Mouse (Mus musculus) liver, embryonic 13.5 days (tissue): ENCODE data around the gene Hoxb5. TPM values are rescaled to one million over a fixed set of nuclear protein-coding genes. Genes with fewer than 3 reads are reported as not detected.
A peak's percentile ranks its signal among the peaks of the same experiment; 100 is the strongest.

Source experiments
- ATAC-seq: fragments of 200-750 bp; cut with Nextera tagmentation; 2 replicates; pipeline ENCODE4 v1.8.0; 2017; ENCODE audit warnings: low read depth, mild to moderate bottlenecking, moderate number of reproducible peaks, moderate library complexity
- DNase-seq: peaks from one replicate; pipeline ENCODE4 v3.0.0; 2022
- H3K27ac ChIP-seq: fragments of 300-500 bp; sonication (generic); 2 replicates; pipeline ENCODE4 v1.5.1; 2015; ENCODE audit warnings: moderate library complexity, mild to moderate bottlenecking, inconsistent platforms
- H3K27me3 ChIP-seq: fragments of 300-500 bp; sonication (generic); 2 replicates; pipeline ENCODE4 v1.6.1; 2015; ENCODE audit warnings: mild to moderate bottlenecking, inconsistent platforms
- H3K36me3 ChIP-seq: fragments of 300-500 bp; sonication (generic); 2 replicates; pipeline ENCODE4 v1.6.1; 2015; ENCODE audit warnings: mild to moderate bottlenecking, inconsistent platforms
- H3K4me1 ChIP-seq: fragments of 300-500 bp; sonication (generic); replicated peaks from 2 replicates; pipeline ENCODE4 v1.6.1; 2015; ENCODE audit warnings: inconsistent platforms
- H3K4me2 ChIP-seq: fragments of 300-500 bp; sonication (generic); 2 replicates; pipeline ENCODE4 v1.6.1; 2015; ENCODE audit warnings: inconsistent platforms, mild to moderate bottlenecking, moderate library complexity
- H3K4me3 ChIP-seq: fragments of 300-500 bp; sonication (generic); replicated peaks from 2 replicates; pipeline ENCODE4 v1.5.1; 2015; ENCODE audit warnings: mild to moderate bottlenecking, inconsistent platforms
- H3K9ac ChIP-seq: fragments of 300-500 bp; sonication (generic); 2 replicates; pipeline ENCODE4 v1.6.1; 2015; ENCODE audit warnings: mild to moderate bottlenecking, inconsistent platforms
- H3K9me3 ChIP-seq: fragments of 300-500 bp; sonication (generic); replicated peaks from 2 replicates; pipeline ENCODE4 v1.6.1; 2016; ENCODE audit warnings: inconsistent platforms
- WGBS: fragments of 180-500 bp; shearing (Covaris S2); methylation state at CpG from one replicate; pipeline ENCODE4 v1.1.7; 2015; ENCODE audit not compliant: insufficient replicate concordance; 5-methylcytosine and 5-hydroxymethylcytosine counted together
- polyA plus RNA-seq: library from polyadenylated mRNA; unstranded; fragments of >200 nt; fragmentation: Nextera tagmentation; extraction: Ambion mirVana; gene quantifications from 2 replicates; pipeline ENCODE4 v1.2.1, GENCODE M21; 2015

The Hoxb5 gene
- polyA plus RNA-seq, 1 experiment from 2014 or later = 0.44 TPM

GRCm38 (mm10) chr11:96325747-96326212 lies 22.6 kb downstream of the Hoxb5 start:
- 0 out of 2 replicates have a peak overlapping the region, but pooled peaks have one; percentile 13 for H3K9ac ChIP-seq
- H3K4me3 ChIP-seq = no peak overlapping the region
- no peaks in the 10 kb centered on the region for H3K9me3 ChIP-seq
- 42% methylated on average over 22 of the region's 22 CpGs for WGBS
- no peaks in the 10 kb centered on the region for H3K4me1 ChIP-seq
- no peaks in the 10 kb centered on the region for H3K36me3 ChIP-seq
- peak overlapping the region; percentile 23; the same call in 1 of the 2 replicates for H3K4me2 ChIP-seq
- DNase-seq (no peak), ATAC-seq (no peak)
- H3K27ac ChIP-seq = no peak overlapping the region
- H3K27me3 ChIP-seq = peaks cover 96% of the 10 kb centered on the region

GRCm38 (mm10) chr11:96326705-96327104 lies 23.6 kb downstream of the Hoxb5 start:
- ATAC-seq (no peak), DNase-seq (no peak)
- Histone ChIP-seq H3K27me3 (peaks cover 97% of the 10 kb centered on the region), H3K4me2 (no peak overlapping the region), H3K4me3 (no peak overlapping the region), H3K9ac (no peak overlapping the region), H3K9me3 (no peaks in the 10 kb centered on the region), H3K4me1 (0 out of 2 replicates have a peak, but pooled peaks cover under 1% of the 10 kb centered on the region), H3K27ac (no peak overlapping the region), H3K36me3 (no peaks in the 10 kb centered on the region)
- WGBS = 33% methylated on average over 12 of the region's 12 CpGs

GRCm38 (mm10) chr11:96327122-96327521 lies 24.0 kb downstream of the Hoxb5 start:
- DNase-seq (no peak), ATAC-seq (no peak)
- H3K27me3 ChIP-seq = peaks cover 97% of the 10 kb centered on the region
- 43% methylated on average over 7 of the region's 7 CpGs for WGBS
- no peaks in the 10 kb centered on the region for H3K9me3 ChIP-seq
- no peak overlapping the region for H3K27ac ChIP-seq
- 0 out of 2 replicates have a peak, but pooled peaks cover 4% of the 10 kb centered on the region for H3K4me1 ChIP-seq
- no peak overlapping the region for H3K4me2 ChIP-seq
- no peak overlapping the region for H3K9ac ChIP-seq
- no peak overlapping the region for H3K4me3 ChIP-seq
- no peaks in the 10 kb centered on the region for H3K36me3 ChIP-seq

- Histone ChIP-seq H3K27me3 (peaks cover 97% of the 10 kb centered on the region), H3K27ac (no peak overlapping the region), H3K4me2 (no peak overlapping the region), H3K36me3 (no peaks in the 10 kb centered on the region), H3K4me1 (0 out of 2 replicates have a peak, but pooled peaks cover 4% of the 10 kb centered on the region), H3K4me3 (no peak overlapping the region), H3K9ac (no peak overlapping the region), H3K9me3 (no peaks in the 10 kb centered on the region)
- DNase-seq (no peak), ATAC-seq (no peak)
- 36% methylated on average over 5 of the region's 5 CpGs for whole genome bisulfite sequencing
These were observed 24.6 kb downstream of the Hoxb5 start for GRCm38 (mm10) chr11:96327750-96328149.

DNA sequence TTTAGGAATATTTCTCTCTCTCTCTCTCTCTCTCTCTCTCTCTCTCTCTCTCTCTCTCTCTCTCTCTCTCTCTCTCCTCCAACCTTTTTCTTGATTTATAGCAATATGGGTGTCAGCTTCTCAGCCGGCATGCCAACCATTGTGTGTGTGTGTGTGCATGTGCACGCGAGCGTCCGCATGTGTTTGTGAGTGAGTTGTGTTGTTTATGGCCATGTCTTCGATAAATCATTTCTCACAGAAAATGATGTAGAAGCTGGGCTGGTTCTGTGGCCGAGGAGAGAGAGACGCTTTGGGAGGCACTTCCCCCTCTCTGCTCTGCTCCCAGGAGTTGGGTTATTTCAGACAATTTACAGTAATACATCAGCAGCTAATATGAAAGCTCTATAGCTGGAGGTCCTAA lies 25.5 kb downstream of the Hoxb5 start:
- DNase-seq (no peak), ATAC-seq (no peak)
- no peaks in the 10 kb centered on the region for H3K9me3 ChIP-seq
- no peak overlapping the region for H3K27ac ChIP-seq
- no peaks in the 10 kb centered on the region for H3K36me3 ChIP-seq
- no peak overlapping the region for H3K4me3 ChIP-seq
- H3K9ac ChIP-seq = no peak overlapping the region
- no peak overlapping the region for H3K4me2 ChIP-seq
- 33% methylated on average over 8 of the region's 8 CpGs for WGBS
- 0 out of 2 replicates have a peak, but pooled peaks cover 4% of the 10 kb centered on the region for H3K4me1 ChIP-seq
- H3K27me3 ChIP-seq = peaks cover 97% of the 10 kb centered on the region

DNA sequence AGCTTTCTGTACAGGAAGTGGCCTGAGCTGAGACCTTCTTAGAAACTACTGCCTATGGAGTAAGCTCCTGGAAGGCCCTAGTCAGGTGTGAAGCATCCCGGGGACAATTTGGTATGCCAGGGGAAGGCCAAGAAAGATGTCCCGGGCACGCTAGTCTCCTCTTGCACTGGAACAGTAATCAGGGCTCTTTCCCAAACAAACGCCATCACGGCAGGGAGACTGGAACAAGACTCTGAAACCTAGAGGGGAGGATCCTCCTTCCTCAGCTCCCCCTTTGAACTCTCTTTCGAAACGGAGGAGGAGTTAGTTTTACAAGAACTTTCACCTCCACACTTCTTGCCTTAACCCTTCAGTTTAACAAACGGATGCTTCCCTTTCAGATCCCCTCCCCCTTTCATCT lies 29.0 kb downstream of the Hoxb5 start:
- H3K9me3 ChIP-seq = no peaks in the 10 kb centered on the region
- H3K9ac ChIP-seq = no peak overlapping the region
- ATAC-seq (no peak), DNase-seq (no peak)
- H3K36me3 ChIP-seq = no peaks in the 10 kb centered on the region
- peaks cover 98% of the 10 kb centered on the region for H3K27me3 ChIP-seq
- H3K4me2 ChIP-seq = no peak overlapping the region; the same call in 1 of the 2 replicates
- WGBS = 10% methylated on average over 8 of the region's 8 CpGs
- no peak overlapping the region for H3K27ac ChIP-seq
- no peak overlapping the region for H3K4me3 ChIP-seq
- 0 out of 2 replicates have a peak, but pooled peaks cover 4% of the 10 kb centered on the region for H3K4me1 ChIP-seq

- 10% methylated on average over 35 of the region's 35 CpGs for WGBS
- H3K36me3 ChIP-seq = no peaks in the 10 kb centered on the region
- 0 out of 2 replicates have a peak, but pooled peaks cover 4% of the 10 kb centered on the region for H3K4me1 ChIP-seq
- peak overlapping the region; percentile 27 for H3K4me3 ChIP-seq
- H3K9ac ChIP-seq = no peak overlapping the region; the same call in 1 of the 2 replicates
- DNase-seq (no peak), ATAC-seq (no peak)
- peaks cover 98% of the 10 kb centered on the region for H3K27me3 ChIP-seq
- peak overlapping the region; percentile 41 for H3K4me2 ChIP-seq
- H3K27ac ChIP-seq = 0 out of 2 replicates have a peak overlapping the region, but pooled peaks have one; percentile 21
- no peaks in the 10 kb centered on the region for H3K9me3 ChIP-seq
These were observed 29.5 kb downstream of the Hoxb5 start for GRCm38 (mm10) chr11:96332618-96333032.

DNA sequence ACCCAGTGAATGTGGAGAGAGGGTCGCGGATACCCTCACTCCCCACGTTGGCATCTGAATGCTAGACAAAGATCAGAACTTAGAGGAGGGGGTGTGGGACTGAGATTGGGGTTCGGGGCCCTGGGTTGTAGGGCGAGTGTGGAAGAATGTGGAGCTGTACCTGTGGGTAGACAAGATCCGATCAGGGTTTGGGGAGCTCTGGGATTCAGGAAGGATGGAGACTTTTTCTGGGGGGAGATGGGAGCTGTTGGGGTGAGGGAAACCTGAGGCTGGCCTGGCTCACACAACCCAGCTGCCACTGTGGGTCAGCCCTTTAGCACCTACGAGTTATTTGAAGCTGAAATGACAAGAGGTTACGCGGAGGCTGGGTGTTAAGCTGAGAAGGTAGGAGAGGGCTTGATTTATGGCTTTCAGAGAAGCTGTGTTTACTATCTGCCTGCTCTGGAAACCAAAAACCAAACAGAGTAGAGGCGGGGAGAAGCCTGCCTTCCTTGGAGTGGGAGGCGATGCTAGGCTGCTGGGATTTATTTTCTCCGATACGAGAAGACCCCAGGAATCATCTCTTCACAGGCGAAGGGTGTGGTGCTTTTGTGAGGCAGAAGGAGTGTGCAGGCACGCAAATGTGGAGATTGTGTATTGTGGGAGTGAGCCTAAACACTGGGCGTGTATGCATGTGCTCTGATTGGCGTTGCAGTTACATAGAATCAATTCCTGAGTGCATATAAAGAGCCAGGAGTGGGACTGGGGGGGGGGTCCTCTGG lies 30.3 kb downstream of the Hoxb5 start:
- DNase-seq (no peak), ATAC-seq (no peak)
- Histone ChIP-seq H3K9me3 (no peaks in the 10 kb centered on the region), H3K27ac (peak overlapping the region; percentile 21; the same call in 1 of the 2 replicates), H3K4me2 (peak overlapping the region; percentile 41), H3K27me3 (peaks cover 98% of the 10 kb centered on the region), H3K4me1 (0 out of 2 replicates have a peak, but pooled peaks cover 4% of the 10 kb centered on the region), H3K9ac (0 out of 2 replicates have a peak overlapping the region, but pooled peaks have one; percentile 9), H3K36me3 (no peaks in the 10 kb centered on the region), H3K4me3 (peak overlapping the region; percentile 27; the same call in 1 of the 2 replicates)
- 33% methylated on average over 17 of the region's 17 CpGs for WGBS

DNA sequence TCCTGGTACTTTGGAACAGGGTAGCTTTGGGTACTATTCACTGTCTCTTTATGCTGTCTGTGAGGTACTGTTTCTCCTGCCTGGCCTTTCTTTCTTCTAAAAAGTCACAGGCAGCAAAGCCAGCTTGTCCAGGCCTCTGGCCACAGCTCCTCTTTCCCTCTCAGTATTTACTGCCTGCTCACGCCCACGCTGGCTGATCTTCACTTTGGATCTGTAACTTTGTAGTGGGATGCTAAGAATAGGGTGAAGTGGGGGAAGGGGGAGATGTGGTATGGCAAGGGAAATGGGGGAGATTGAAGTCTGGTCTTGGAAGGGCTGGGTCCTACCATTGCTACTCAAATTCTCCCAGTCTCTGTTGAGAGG lies 30.8 kb downstream of the Hoxb5 start:
- 44% methylated on average over 2 of the region's 2 CpGs for WGBS
- H3K4me3 ChIP-seq = no peak overlapping the region
- H3K9me3 ChIP-seq = no peaks in the 10 kb centered on the region
- no peaks in the 10 kb centered on the region for H3K36me3 ChIP-seq
- 0 out of 2 replicates have a peak, but pooled peaks cover 7% of the 10 kb centered on the region for H3K4me1 ChIP-seq
- H3K27ac ChIP-seq = 0 out of 2 replicates have a peak overlapping the region, but pooled peaks have one; percentile 13
- DNase-seq (no peak), ATAC-seq (no peak)
- H3K27me3 ChIP-seq = peaks cover 98% of the 10 kb centered on the region
- H3K9ac ChIP-seq = 0 out of 2 replicates have a peak overlapping the region, but pooled peaks have one; percentile 9
- no peak overlapping the region for H3K4me2 ChIP-seq

- H3K4me1 ChIP-seq = 0 out of 2 replicates have a peak, but pooled peaks cover 8% of the 10 kb centered on the region
- H3K27me3 ChIP-seq = peaks cover 100% of the 10 kb centered on the region
- WGBS = 46% methylated on average over 3 of the region's 3 CpGs
- no peak for DNase-seq
- H3K9ac ChIP-seq = no peak overlapping the region
- no peak overlapping the region for H3K4me2 ChIP-seq
- H3K36me3 ChIP-seq = no peaks in the 10 kb centered on the region
- H3K27ac ChIP-seq = no peak overlapping the region
- no peak overlapping the region for H3K4me3 ChIP-seq
- ATAC-seq = no peak
- no peaks in the 10 kb centered on the region for H3K9me3 ChIP-seq
These were observed 31.9 kb downstream of the Hoxb5 start for GRCm38 (mm10) chr11:96334998-96335397.

- H3K9me3 ChIP-seq = no peaks in the 10 kb centered on the region
- ATAC-seq (no peak), DNase-seq (no peak)
- 0 out of 2 replicates have a peak, but pooled peaks cover 8% of the 10 kb centered on the region for H3K4me1 ChIP-seq
- H3K36me3 ChIP-seq = no peaks in the 10 kb centered on the region
- H3K9ac ChIP-seq = no peak overlapping the region
- H3K4me2 ChIP-seq = no peak overlapping the region
- peaks cover 100% of the 10 kb centered on the region for H3K27me3 ChIP-seq
- WGBS = 36% methylated on average over 2 of the region's 2 CpGs
- H3K4me3 ChIP-seq = no peak overlapping the region
- H3K27ac ChIP-seq = no peak overlapping the region
These were observed 33.5 kb downstream of the Hoxb5 start for GRCm38 (mm10) chr11:96336597-96336996.
